Comparison of ENCODE assay signal across 15 mouse cellular contexts in genomic region chr9:118952180-118952579, GRCm38 (mm10). TPM values are rescaled to one million over a fixed set of nuclear protein-coding genes. Genes with fewer than 3 reads are reported as not detected.
DNase-seq lines count a peak whose midpoint lies in the region; ATAC-seq and TF ChIP-seq lines count a peak whose summit lies in the region.
"Had no signal": no experiment of that assay in that cellular context is flagged by ENCODE, and none has a peak within 500 bp of the region (broad histone marks: within the 10 kb centered on the region; RNA-seq: fewer than 3 reads in every experiment).

No protein-coding gene starts in this region.

- peaks cover 28% of the 10 kb centered on the region for H3K4me1 ChIP-seq in heart, embryonic 11.5 days (ENCODE audit: control insufficient read depth, insufficient read depth, low read length)
- H3K4me1 ChIP-seq in testis, adult 2 months (ENCODE audit: control insufficient read depth, insufficient read depth, low read length), result peaks cover 14% of the 10 kb centered on the region
- peaks cover 25% of the 10 kb centered on the region for H3K4me1 ChIP-seq in lung, adult 2 months (ENCODE audit: control insufficient read depth, insufficient read depth, low read length)
- no peaks in the 10 kb centered on the region for H3K4me1 ChIP-seq in stomach, postnatal 0 days (replicated peaks; ENCODE audit: control insufficient read depth, insufficient read depth)
- H3K4me1 ChIP-seq: neural tube, embryonic 15.5 days had no signal

- H3K4me2 ChIP-seq in heart, embryonic 11.5 days, result no peak overlapping the region
- H3K4me2 ChIP-seq in stomach, postnatal 0 days (replicated peaks; ENCODE audit: low read depth), result no peak overlapping the region
- H3K4me2 ChIP-seq: neural tube, embryonic 15.5 days had no signal

- no peak for TF ChIP-seq EP300 in stomach, postnatal 0 days (optimal IDR thresholded peaks at IDR 0.05)

- TF ChIP-seq POLR2A in testis, adult 2 months (IDR thresholded peaks at IDR 0.05; ENCODE audit: control insufficient read depth, low read depth, low read length), result no peak
- peak; percentile 40; the same call in 1 of the 2 replicates for TF ChIP-seq POLR2A in lung, adult 2 months (IDR thresholded peaks at IDR 0.05; ENCODE audit: borderline replicate concordance, extremely low read depth, low read depth, low read length)

- no peak overlapping the region for H3K4me3 ChIP-seq in heart, embryonic 11.5 days (ENCODE audit: low read depth, low read length)
- H3K4me3 ChIP-seq in testis, adult 2 months (ENCODE audit: control insufficient read depth, low read depth, low read length), result no peak overlapping the region
- H3K4me3 ChIP-seq in lung, adult 2 months (replicated peaks; ENCODE audit: extremely low read depth, low read depth, low read length), result no peak overlapping the region
- H3K4me3 ChIP-seq in stomach, postnatal 0 days (ENCODE audit: low read depth, low read length), result no peak overlapping the region
- H3K4me3 ChIP-seq: neural tube, embryonic 15.5 days had no signal

- TF ChIP-seq CTCF in testis, adult 2 months (IDR thresholded peaks at IDR 0.05; ENCODE audit: control insufficient read depth, insufficient read depth, insufficient replicate concordance, low read depth, low read length), result no peak
- TF ChIP-seq CTCF in lung, adult 2 months (IDR thresholded peaks at IDR 0.05; ENCODE audit: insufficient read depth, low read length), result no peak
- TF ChIP-seq CTCF in stomach, postnatal 0 days (IDR thresholded peaks at IDR 0.05; ENCODE audit: low read depth), result no peak

- H3K9me3 ChIP-seq in heart, embryonic 11.5 days (replicated peaks; ENCODE audit: control insufficient read depth, low read length), result no peaks in the 10 kb centered on the region
- no peaks in the 10 kb centered on the region for H3K9me3 ChIP-seq in stomach, postnatal 0 days (ENCODE audit: control insufficient read depth, low read length)
- H3K9me3 ChIP-seq: neural tube, embryonic 15.5 days had no signal

- no peak for DNase-seq in heart, postnatal 36 days
- no peak for DNase-seq in testis, postnatal 10 days (ENCODE audit: low spot score)
- DNase-seq in lung, adult 2 months, result peak; percentile 65
- DNase-seq in stomach, postnatal 0 days (ENCODE audit: low spot score), result peak; percentile 45
- no peak for DNase-seq in thymus, postnatal 36 days
- no peak for DNase-seq in cerebellum, postnatal 36 days
- DNase-seq: cerebellum, postnatal 10 days; forebrain, postnatal 0 days; thymus, postnatal 4 days had no signal

- no peak overlapping the region for H3K9ac ChIP-seq in heart, embryonic 11.5 days (ENCODE audit: low read depth, low read length)
- H3K9ac ChIP-seq in stomach, postnatal 0 days (ENCODE audit: low read length), result no peak overlapping the region
- H3K9ac ChIP-seq: forebrain, postnatal 0 days; neural tube, embryonic 15.5 days had no signal

- H3K36me3 ChIP-seq in heart, embryonic 11.5 days (ENCODE audit: control insufficient read depth, insufficient read depth, low read length), result no peaks in the 10 kb centered on the region
- no peaks in the 10 kb centered on the region for H3K36me3 ChIP-seq in testis, adult 2 months (ENCODE audit: control insufficient read depth, insufficient read depth, low read length)
- H3K36me3 ChIP-seq in stomach, postnatal 0 days (ENCODE audit: control insufficient read depth, insufficient read depth, low read length), result no peaks in the 10 kb centered on the region
- H3K36me3 ChIP-seq: neural tube, embryonic 15.5 days had no signal

- intact Hi-C loops in heart, postnatal 36 days (cut with DNase I), result no loop called here

- peak overlapping the region; percentile 46; the same call in 1 of the 2 replicates for H3K27ac ChIP-seq in heart, embryonic 11.5 days (ENCODE audit: low read depth, low read length)
- H3K27ac ChIP-seq in testis, adult 2 months (ENCODE audit: control insufficient read depth, insufficient read depth, low read depth, low read length), result peak overlapping the region; percentile 44
- no peak overlapping the region for H3K27ac ChIP-seq in stomach, postnatal 0 days (replicated peaks)
- H3K27ac ChIP-seq: macrophage; neural tube, embryonic 15.5 days had no signal

- H3K27me3 ChIP-seq in heart, embryonic 11.5 days (ENCODE audit: control insufficient read depth, insufficient read depth, low read length), result no peaks in the 10 kb centered on the region
- no peaks in the 10 kb centered on the region for H3K27me3 ChIP-seq in testis, adult 2 months (ENCODE audit: control insufficient read depth, insufficient read depth, low read length)
- no peaks in the 10 kb centered on the region for H3K27me3 ChIP-seq in stomach, postnatal 0 days (ENCODE audit: control insufficient read depth, insufficient read depth, low read length)
- H3K27me3 ChIP-seq: neural tube, embryonic 15.5 days had no signal

- ATAC-seq in heart, embryonic 11.5 days (replicated peaks; ENCODE audit: insufficient number of reproducible peaks, low FRiP score, low TSS enrichment), result no peak
- ATAC-seq in stomach, postnatal 0 days (ENCODE audit: low FRiP score, low TSS enrichment), result peak; percentile 60
- ATAC-seq: CD4-positive, CD25-positive, alpha-beta regulatory T cell, adult 4 months; forebrain, postnatal 0 days; inflammation-experienced regulatory T-cells, adult 6 months had no signal

- WGBS in heart, embryonic 11.5 days (ENCODE audit: insufficient replicate concordance), result 59% methylated on average over 16 of the region's 16 CpGs
- 56% methylated on average over 16 of the region's 16 CpGs for WGBS in lung, adult 2 months
- 66% methylated on average over 16 of the region's 16 CpGs for WGBS in stomach, postnatal 0 days

RNA-seq across cellular contexts. Expression of gene Ctdspl, which starts 25.9 kb away (rescaled TPM):
- polyA plus RNA-seq in heart, embryonic 11.5 days (2014; fragmentation: Nextera tagmentation; extraction: Ambion mirVana), result 8.5 and 10.5 TPM in 2 replicates
- total RNA-seq in heart, postnatal 36 days (2021), result 10 to 100 TPM; 11.2 to 11.3 TPM
- polyA plus RNA-seq in testis, adult 2 months (2012; rRNA removed), result 7.8 and 8.1 TPM in 2 replicates
- 70.4 and 83.4 TPM in 2 replicates for polyA plus RNA-seq in lung, adult 2 months (2012; rRNA removed)
- polyA plus RNA-seq in stomach, postnatal 0 days (2015; fragmentation: Nextera tagmentation; extraction: Ambion mirVana), result 7.4 and 9.0 TPM in 2 replicates

Comparison
In these comparisons a context has a peak if more than half of its experiments do, and no peak if none do; other contexts are left out.
1. DNase-seq: peak in lung, adult 2 months (single experiment) and stomach, postnatal 0 days (single experiment); none in heart, postnatal 36 days (0 of 2), testis, postnatal 10 days (single experiment), thymus, postnatal 36 days (0 of 2) and cerebellum, postnatal 36 days (0 of 2).